Mouse (Mus musculus): ENCODE data around the gene Lrmda.

DNA sequence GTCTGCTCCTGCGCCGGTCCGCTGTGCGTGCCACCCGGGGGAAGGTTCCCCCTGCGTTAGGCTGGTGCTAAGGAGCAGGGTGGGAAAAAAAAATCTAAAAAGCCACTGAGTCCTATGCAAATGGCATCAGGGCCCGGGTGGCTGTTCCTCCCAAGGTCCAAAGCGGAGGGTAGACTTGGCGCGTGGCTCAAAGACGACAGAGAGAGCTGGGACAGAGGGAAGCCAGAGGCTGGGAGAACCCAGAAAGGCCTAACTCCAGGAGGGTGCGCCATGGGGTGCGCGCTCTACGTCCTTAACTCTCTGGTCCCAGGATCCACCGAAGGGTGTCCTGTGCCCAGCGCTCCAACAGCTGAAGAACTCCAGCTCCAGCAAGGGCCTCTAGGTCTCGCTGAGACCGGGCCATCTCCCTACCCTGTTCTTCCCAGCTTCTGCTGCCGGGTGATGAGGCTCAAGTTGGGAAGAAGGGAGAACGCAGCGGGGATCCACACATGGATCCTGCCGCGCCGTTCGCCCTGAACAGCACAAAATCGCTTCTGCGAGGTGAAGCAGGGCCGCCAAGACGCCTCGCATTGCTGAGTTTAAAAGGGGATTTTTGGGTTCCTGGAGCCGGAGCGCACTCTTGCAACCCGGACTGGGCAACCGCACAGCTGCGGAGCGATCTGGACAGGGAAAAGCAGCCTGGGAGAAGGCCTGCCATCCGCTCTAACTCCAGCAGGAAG is 36.8 kb upstream of the Lrmda start:
- no peak for TF ChIP-seq CTCF (IDR thresholded peaks at IDR 0.05; ENCODE audit: borderline replicate concordance, insufficient read depth, low read length)
- TF ChIP-seq POLR2A (IDR thresholded peaks at IDR 0.05; ENCODE audit: low read depth, low read length): peak; percentile 40; the same call in 1 of the 2 replicates
